Mouse (Mus musculus) mouse trophoblast stem cell (cell line): Measurements from ENCODE around the gene Tmem170b.

Source experiments
- in situ Hi-C, 2 experiments: fragments of 300-500 bp; cut with MseI, MboI; formaldehyde crosslinking; loops; 2 replicates in 1 of 2; 3 replicates in 1 of 2; pipeline ENCODE4 v1.15.1; 2025

The Tmem170b gene

GRCm38 (mm10) chr13:41614539-41614938 lies 8.8 kb downstream of the Tmem170b start:
- in situ Hi-C loops: no loop called here

GRCm38 (mm10) chr13:41614982-41615381 lies 9.3 kb downstream of the Tmem170b start:
- in situ Hi-C loops: no loop called here

- in situ Hi-C loops: no loop called here
Measured at GRCm38 (mm10) chr13:41619470-41619869, 13.8 kb downstream of the Tmem170b start.

GRCm38 (mm10) chr13:41620132-41620531 lies 14.4 kb downstream of the Tmem170b start:
- in situ Hi-C loops: no loop called here

- in situ Hi-C loops: no loop called here
Measured at GRCm38 (mm10) chr13:41624123-41624522, 18.4 kb downstream of the Tmem170b start.

- in situ Hi-C loops: no loop called here
Measured at GRCm38 (mm10) chr13:41625248-41625647, 19.5 kb downstream of the Tmem170b start.

GRCm38 (mm10) chr13:41627277-41627916 lies 21.7 kb downstream of the Tmem170b start:
- in situ Hi-C loops: no loop called here

GRCm38 (mm10) chr13:41634401-41634818 lies 28.7 kb downstream of the Tmem170b start:
- in situ Hi-C loops: no loop called here

GRCm38 (mm10) chr13:41638083-41638482 lies 32.4 kb downstream of the Tmem170b start:
- in situ Hi-C loops: no loop called here

- in situ Hi-C loops: no loop called here
Measured at GRCm38 (mm10) chr13:41642851-41643250, 37.1 kb downstream of the Tmem170b start.

GRCm38 (mm10) chr13:41643798-41644197 lies 38.1 kb downstream of the Tmem170b start:
- in situ Hi-C loops: no loop called here

GRCm38 (mm10) chr13:41644591-41645482 lies 39.1 kb downstream of the Tmem170b start:
- in situ Hi-C loops: no loop called here

- in situ Hi-C loops: no loop called here
Measured at GRCm38 (mm10) chr13:41645483-41645859, 39.8 kb downstream of the Tmem170b start.

GRCm38 (mm10) chr13:41647976-41648375 lies 42.3 kb downstream of the Tmem170b start:
- in situ Hi-C loops: no loop called here

- in situ Hi-C loops: no loop called here
Measured at GRCm38 (mm10) chr13:41650665-41651064, 45.0 kb downstream of the Tmem170b start.

- in situ Hi-C loops: no loop called here
Measured at GRCm38 (mm10) chr13:41653791-41654190, 48.1 kb downstream of the Tmem170b start.

- in situ Hi-C loops: no loop called here
Measured at GRCm38 (mm10) chr13:41655576-41656090, 49.9 kb downstream of the Tmem170b start.

GRCm38 (mm10) chr13:41660052-41660793 lies 54.5 kb downstream of the Tmem170b start:
- in situ Hi-C loops: no loop called here

- in situ Hi-C loops: no loop called here
Measured at GRCm38 (mm10) chr13:41661116-41661515, 55.4 kb downstream of the Tmem170b start.

- in situ Hi-C loops: no loop called here
Measured at GRCm38 (mm10) chr13:41662401-41663070, 56.8 kb downstream of the Tmem170b start.

GRCm38 (mm10) chr13:41663501-41664195 lies 57.9 kb downstream of the Tmem170b start:
- in situ Hi-C loops: no loop called here
